Mouse (Mus musculus) right cerebral cortex, postnatal 14 days (tissue): ENCODE results near the gene Ankrd13b.

ENCODE experiments used
- DNase-seq: peaks from one replicate; pipeline ENCODE4 v3.0.0; 2022

Gene Ankrd13b

DNA sequence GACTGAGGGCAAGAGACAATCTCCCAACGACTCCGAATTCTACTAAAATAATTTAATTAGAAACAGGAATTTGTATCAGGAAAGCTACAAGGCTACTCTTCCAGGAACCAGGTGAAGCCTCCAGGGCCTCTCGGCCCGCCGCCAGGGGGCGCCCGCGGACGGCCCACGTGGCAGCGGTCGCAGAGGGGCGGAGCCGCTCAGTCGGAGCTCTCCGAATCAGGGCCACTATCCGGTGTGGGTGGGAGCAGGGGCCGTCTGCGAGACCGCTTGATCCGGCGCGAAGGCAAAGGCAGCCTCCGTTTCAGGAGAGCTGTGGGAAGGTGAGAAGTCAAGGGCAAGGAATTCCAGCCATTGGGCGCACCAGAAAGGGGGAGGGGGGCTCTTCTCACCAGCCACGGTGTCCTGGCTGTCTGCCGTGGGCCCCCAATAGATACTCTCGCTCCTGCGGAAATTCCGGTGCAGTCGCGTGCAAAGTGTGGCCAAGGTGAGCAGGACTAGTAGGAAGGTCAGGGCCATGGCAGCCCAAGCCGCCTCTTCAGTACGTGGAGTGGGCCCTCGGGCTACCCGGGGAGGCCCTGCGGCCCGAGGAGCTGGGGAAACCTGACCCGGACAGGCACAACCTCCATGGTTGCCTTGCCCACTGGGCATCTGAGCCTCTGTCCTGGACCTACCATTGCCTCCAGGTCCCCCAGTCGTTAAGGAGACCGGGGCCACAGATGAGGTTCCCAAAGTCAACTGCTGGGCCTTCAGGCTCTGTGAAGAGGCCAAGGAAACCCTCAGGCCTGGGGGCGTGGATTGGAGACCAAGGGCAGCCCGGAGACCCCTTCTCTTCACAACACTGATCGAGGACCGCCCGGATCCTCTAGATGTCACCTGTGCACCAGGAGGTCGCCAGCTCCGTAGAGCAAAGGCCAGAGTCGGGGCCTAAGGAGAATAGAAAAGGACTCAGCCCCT lies 18.9 kb upstream of the Ankrd13b start:
- peak; percentile 86 for DNase-seq

DNA sequence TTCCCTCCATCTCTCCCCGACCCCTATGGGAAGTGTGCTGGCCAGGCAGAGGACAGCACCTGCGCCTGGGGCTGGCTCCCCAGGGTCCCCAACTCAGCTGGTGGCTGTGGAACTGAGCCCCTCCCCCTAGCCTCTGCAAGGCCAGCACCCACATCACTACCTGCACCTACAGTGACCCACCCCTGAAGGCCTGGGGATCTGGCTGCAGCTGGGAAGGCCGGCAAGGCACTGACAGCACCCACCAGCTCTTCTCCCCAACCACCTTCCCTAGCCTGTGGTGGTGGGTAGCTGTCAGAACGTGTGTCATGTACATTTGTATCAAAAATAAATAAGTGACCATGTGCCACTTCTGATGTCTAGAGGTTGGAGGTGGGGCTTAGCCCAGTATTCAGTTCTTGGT lies 17.9 kb upstream of the Ankrd13b start:
- no peak for DNase-seq

DNA sequence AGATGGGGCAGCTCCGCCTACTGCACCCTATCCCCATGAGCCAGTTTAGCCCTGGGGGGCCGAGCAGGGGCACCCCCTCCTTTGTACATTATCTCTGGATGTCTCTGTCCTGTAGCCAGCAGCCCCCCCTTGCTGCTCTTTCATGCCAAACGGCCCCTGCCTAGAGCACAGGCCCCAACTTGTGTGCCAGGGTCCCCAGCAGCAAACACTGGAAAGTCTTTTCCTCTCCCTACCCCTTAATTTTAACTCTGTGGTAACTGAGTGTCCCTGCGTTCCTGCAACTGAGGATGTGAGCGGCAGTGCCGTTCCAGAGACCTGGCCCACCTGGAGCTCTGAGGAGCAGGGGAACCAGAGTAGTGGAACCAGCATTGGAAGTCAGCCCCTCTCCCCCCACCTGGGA lies 17.5 kb upstream of the Ankrd13b start:
- no peak for DNase-seq

DNA sequence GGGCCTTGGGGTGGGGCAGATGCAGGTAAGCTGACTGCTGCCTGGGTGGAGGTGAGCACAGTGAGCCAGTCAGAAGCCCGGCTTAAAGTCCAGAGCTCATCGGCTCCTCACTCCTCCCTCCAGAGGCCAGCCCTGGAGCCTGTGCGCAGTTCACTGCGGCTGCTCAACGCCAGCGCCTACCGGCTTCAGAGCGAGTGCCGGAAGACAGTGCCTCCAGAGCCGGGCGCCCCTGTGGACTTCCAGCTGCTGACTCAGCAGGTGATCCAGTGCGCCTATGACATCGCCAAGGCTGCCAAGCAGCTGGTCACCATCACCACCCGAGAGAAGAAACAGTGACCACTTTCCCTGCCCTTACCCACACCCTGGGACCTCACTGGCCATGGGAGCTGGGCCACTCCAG lies 16.8 kb upstream of the Ankrd13b start:
- DNase-seq, result no peak

DNA sequence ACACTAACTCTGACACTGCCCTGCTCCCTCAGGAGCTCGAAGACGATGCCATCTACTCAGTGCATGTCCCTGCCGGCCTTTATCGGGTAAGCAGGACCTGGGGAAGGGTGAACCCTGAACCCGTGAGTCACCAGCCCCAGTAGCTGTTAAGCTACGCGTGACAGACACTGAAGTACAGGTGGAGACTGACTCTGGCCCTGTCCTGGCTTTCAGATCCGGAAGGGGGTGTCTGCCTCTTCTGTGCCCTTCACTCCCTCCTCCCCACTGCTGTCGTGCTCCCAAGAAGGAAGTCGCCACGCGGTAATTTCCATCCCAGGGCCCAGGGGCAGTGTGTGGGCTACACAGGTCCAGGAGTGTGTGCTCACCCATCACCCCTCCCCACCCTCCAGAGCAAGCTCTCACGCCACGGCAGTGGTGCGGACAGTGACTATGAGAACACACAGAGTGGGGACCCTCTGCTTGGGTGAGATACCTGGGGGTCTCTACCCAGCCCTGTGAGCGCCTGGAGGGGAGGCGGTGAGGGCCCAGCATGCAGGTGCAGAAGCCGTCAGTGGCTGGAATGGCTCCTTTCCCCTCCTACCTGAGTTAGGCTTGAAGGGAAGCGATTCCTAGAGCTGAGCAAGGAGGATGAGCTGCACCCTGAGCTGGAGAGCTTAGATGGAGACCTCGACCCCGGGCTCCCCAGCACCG lies 16.0 kb upstream of the Ankrd13b start:
- no peak for DNase-seq

DNA sequence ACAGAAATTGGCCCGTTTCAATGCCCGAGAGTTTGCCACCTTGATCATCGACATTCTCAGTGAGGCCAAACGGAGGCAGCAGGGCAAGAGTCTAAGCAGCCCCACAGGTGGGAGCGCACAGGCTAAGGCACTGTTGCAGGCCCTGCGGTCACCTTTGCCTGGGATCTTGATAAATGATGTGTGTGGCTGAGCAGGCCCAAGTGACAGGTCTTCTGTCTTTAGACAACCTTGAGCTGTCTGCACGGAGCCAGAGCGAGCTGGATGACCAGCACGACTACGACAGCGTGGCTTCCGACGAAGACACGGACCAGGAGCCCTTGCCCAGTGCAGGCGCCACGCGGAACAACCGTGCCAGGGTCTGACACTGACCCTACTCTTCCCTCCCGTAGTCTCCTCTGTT lies 14.9 kb upstream of the Ankrd13b start:
- DNase-seq, result no peak

DNA sequence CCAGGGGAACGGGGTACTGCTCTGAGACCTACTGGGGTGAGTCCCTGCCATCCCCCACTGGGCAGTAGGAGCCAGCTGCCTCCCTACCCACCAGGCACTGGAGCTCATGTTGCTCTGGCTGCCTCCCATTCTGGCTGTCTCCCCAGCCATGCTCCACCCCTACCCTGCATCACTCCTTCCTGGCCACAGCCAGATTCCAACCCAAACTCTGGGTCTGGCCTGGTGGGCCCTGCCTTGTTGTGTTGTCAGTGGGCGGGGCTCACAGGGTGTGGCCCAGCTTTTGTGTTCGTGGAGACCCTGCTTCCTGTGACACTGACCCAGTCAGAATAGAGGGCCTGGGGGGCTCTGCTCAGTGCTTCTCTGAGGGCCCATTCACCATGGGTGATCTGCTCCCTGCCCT lies 14.0 kb upstream of the Ankrd13b start:
- no peak for DNase-seq

DNA sequence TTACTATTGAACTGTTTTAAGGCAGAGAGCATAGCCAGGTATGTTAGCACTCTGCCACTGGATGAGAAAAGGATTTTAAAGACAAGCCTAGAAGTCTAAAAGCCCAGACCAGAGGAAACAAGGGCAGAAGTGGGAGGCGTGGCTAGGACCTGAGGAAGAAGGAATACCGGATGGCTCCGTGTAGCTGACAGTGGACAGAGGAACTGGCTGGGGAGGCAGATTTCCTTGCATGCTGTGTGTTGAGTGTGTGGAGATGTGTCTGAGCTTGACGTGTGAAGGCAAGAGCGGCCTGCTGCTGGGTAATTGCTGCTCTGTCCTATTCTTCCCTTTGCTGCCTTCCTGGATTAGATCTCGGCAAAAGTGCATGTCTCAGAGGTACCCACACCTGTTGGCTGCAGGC lies 13.0 kb upstream of the Ankrd13b start:
- no peak for DNase-seq

DNA sequence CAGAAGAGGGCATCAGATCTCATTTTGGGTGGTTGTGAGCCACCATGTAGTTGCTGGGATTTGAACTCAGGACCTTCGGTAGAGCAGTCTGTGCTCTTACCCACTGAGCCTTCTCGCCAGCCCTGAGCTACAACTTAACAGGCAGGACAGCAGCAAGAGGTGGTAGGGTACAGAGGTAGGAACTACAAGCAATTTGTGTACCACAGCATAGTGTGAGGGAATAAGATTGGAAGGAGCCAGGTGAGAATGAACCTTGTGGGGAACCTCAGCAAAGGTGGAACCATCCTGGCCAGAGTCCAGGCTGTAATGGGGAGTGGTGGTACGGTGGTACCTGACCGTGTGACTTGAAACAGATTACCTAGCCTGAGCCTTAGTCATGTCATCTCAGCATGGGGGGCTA lies 12.5 kb upstream of the Ankrd13b start:
- no peak for DNase-seq

DNA sequence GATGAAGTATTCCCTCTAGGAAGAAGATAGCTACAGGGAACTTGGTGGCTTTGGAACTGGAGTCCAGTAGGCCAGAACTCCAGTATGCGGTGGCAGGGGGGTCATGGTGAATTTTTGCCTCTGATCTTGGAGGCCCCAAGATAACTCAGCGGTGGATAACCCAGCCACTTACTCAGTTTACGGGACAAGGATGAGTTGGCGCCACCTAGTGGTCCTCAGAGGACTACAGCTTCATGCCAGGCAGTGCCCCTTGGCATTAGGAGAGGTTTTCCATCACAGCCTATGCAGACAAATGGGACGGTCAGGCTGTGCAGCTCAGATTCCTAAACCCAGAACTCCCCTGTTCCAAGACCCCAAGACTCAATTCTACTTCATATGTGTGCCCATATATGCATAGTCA lies 11.9 kb upstream of the Ankrd13b start:
- DNase-seq, result peak; percentile 82

DNA sequence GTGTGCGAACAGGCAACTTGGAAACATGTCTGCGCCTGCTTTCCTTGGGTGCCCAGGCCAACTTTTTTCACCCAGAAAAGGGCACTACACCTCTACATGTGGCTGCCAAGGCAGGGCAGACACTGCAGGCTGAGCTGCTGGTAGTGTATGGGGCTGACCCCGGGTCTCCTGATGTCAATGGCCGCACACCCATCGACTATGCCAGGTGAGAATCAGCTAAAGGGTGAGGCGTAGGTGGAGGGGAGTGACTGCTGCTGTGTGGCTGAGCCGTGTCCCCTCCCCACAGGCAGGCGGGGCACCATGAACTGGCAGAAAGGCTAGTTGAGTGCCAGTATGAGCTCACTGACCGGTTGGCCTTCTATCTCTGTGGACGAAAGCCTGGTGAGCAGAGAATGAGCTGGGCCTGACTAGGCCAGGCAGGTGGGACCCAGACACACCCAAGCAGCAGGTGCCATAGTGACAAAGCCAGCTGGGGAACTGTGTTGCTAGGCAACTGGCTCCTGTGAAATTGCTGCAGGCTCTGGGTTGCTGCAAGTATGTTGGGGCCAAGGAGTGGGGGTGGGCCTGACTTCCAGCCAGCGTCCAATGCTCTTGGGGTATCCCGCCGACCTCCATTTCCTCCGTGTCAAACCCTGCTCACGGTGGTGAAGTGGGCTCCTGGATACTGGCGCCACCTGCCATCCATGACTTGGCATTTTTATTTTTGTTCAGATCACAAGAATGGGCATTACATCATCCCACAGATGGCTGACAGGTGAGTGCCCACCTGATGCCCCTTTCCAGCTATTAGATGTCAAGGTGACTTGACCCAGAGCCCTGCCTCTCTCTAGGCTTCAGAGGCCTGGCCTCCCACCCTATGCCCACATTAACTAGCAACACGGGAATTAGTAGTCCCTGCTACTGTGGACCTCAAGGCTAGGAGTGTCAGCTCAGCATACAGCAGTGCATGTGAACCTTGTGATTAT lies 11.2 kb upstream of the Ankrd13b start:
- peak; percentile 5 for DNase-seq

DNA sequence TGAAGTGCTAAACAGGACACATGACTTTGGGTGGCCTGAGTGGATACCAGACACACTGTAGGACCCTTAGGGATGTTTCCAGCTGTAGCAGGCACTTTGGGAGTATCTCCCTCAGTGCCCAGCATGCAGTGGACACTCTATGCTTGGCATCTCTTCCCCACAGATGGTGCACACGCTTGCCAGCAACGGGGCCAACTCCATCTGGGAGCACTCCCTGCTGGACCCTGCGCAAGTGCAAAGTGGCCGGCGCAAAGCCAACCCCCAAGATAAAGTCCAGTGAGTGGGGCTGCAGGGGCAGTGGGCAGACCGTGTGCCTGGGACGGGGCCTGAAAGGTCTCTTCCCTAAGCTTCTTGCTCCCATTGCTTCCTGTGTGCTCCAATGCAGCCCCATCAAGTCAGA lies 9.9 kb upstream of the Ankrd13b start:
- peak; percentile 7 for DNase-seq

DNA sequence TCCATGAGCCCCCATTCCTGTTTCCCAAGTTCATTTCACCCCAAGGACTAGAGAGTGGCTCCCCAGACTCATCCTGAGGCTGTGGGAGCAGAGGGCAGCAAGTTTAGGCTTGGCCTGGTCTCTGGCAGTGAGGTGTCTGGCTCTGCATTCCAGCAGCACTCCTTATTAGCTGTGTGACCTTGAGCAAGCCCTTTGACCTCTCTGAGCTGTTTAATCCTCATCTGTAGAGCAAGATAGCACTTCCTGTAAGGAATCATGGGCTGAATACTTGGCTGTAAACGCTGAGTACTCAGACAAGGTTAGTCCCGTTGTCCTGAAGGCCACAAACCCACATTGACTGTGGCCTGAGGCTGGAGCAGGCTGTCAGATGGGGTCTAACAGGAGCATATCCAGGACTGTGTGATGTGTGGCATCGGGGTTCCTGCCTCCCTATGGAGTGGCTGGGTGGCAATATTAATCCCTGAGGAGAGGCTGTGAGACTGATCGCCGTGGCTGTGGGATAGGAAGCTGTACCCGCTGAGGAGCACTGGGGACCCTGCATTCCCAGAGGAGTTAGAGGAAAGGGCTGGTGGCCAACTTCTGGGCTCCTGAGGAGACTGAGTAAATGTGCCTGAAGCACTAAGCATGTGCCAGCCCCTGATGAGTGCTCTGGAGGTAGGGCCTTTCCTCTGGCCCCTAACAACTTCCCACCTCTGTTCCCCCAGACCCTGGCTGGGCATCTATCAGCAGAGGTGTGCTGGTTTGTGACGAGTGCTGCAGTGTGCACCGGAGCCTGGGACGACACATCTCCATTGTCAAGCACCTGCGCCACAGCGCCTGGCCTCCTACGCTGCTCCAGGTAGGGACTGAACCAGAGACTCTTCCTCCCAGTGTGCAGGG lies 9.0 kb upstream of the Ankrd13b start:
- DNase-seq, result peak; percentile 10

DNA sequence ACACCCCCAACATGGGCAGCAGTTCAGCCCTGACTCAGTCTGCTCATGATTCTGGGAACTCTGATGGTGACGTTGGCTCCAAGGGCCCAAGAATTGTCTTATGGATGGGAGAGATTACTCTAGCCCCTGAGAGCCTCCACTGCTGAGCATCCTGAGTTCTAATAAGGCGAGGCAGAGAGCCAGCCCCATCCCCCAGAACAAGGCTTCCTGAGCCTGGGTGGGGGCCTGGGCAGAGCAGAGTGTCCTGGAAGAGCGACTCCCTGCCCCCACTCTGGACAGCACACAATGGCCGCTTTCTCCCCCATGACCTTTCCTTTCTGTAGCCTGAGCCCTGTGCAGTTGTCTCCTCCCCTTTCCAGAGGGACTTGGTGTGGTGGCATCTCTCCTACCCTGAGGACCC lies 8.4 kb upstream of the Ankrd13b start:
- no peak for DNase-seq

DNA sequence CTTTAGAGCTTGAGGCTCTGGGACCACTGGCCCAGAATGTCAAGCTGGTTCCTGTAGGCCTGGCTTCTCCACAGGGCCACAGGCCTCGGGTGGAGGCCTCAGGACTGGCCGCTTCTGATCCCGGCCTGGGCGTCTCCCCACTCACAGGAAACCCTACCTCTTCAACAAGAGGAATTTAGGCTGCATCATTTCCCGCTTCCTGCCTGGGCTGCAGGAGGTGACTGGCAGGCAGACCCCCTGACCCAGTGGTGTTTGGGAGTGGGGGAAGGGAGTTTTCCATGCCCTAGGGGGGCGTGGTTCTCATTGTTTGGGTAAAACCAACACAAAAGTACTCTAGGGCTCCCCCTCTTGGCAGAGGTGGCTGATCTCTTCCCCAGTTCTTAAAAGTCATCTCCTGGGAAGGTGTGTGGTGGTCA lies 7.9 kb upstream of the Ankrd13b start:
- no peak for DNase-seq

DNA sequence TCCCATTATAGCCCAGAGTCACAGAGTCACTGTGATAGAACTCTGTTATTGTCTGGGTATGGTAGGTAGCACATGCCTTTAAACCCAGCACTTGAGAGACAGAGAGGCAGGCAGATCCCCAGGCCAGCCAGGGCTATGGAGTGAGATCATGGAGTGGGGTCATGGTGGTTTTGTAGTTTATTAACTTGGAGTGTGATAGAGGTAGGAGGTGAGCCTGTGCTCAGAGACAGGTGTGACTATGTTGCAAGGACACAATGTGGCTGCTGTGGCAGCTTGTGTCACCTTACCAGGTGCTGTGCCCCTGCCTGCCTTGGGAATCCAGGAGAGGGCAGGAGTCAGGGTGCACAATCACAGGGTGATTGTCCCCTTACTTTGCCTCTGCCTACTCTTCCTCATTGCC lies 6.0 kb upstream of the Ankrd13b start:
- no peak for DNase-seq

DNA sequence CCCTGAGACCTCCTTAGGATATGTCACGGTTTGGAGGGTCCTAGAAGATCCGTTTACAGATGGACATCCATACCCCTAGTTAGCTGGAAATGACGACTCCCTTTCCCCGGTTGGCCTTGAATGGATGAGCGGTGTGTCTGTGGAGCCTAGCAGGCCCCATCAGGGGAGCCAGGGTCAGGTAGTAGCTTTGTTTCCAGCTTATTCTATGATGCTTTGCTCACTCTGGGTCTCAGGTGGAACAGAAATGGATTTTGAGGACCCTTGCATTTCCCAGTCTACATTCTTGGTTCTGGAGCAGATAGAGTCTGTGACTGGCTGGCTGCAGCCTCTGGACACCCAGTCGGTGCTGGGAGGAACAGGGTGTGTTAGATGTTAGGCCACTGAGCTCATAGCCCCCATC lies 5.3 kb upstream of the Ankrd13b start:
- no peak for DNase-seq

DNA sequence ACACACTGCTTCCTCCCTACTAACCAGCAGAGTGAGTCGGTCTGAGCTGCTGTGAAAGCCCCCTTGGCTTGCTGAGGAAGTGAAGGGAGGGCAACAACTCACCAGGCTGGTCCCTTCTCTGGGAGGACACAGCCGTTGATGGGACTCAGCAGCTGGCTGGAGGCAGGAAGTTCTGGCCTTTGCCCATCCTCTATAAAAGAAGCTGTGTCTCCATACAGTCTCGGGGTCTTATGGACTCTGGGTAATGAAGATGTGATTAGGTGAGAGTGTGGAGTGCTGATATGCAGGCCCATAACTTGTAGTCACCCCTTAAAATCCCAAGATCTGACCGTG lies 4.8 kb upstream of the Ankrd13b start:
- no peak for DNase-seq

DNA sequence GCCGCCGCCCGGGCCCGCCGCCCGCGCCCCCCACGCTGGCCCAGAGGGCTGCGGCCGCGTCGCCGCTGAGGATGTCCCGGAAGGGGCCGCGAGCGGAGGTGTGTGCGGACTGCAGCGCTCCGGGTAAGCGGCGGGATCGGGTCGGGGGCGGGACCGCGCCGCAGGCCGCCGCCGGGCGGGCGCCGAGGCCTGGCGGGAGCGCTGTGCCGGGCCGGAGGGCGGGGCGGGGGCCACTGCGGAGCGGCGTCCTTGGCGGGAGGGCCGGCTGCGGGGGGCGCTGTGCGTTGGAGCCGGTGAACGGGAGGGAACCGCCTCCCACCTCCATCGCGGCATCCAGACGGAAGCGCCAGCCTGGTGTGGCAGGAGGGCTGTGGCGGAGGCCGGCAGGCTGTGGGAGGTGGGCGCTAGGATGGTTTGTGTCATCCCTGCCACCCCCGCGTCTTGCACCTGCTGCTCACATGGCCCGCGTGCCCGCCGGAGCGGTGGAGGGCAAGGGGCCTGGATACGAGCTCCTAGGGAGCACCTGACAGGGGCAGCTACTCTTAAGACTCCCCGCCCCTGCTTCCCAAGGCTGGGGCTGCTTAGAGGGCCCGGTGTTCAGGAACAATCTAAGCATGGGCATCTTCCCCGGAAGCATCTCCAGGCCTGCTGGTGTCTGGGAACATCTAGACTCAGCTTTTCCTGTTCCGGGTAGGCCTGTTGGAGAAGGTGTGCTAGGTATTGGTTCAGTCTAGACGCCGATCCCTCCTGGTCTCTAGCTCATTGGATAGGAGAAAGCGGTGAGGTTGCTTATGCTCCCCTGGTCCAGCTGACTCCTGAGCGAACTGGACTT lies 4.2 kb upstream of the Ankrd13b start, which contains the start of gene Git1:
Git1 (plus strand) TSS at position 51 of the 832 bp plus-strand sequence.
- DNase-seq, result peak; percentile 64

DNA sequence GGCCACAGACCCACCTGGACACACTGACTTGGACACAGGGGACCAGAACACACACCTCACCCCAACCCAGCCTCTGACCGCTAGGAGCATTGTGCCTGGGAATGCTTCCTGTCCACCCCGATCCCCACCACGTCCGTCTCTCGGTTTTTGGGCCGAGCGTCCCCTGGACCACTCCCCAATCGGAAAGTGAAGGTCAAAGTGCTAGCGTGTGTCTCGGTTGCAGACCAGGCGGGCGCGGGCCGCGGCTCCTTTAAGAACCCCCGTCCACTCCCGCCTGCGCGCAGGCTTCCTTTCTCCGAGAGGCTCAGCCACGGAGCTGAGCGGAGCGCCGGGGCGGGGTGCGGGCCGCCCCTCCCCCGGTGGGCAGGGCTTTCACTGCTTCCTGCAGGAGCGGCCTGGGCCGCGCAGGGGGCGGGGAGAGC lies 3.4 kb upstream of the Ankrd13b start:
- DNase-seq, result peak; percentile 91

DNA sequence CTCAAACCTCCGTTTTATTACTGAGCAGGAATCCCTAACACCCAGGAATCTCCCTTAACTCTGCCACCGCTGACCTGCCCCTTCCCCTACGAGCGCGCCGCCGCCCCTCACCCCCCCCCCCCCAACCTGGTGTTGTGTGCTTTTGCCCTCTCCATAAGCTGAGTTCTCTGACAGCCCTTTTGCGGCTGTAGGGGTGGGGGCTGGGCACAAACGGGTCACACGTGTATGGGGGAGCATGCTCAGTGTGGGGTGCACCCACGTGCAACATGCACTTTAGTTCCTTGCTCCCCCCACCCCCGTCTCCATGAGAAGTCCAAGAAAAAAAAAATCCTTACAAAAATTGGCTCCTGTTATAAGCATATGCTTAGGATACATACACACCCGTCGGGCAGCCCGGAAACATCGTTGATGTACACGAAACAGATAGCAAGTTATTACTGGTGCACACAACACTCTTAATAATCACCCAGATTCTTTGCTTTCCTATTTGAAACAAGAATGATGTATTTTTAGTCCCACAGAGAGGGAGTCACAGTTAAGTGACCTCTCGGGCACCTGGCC lies 2.9 kb upstream of the Ankrd13b start:
- peak; percentile 76 for DNase-seq
